Mouse (Mus musculus) bone marrow, adult 2 months (tissue): ENCODE measurements around the gene Milr1.

Experiments used
- CTCF ChIP-seq: fragments of 200-500 bp; IDR thresholded peaks from 2 replicates; pipeline ENCODE4 v1.5.1; 2011; ENCODE audit warnings: low read length, control low read depth; ENCODE audit not compliant: control insufficient read depth, insufficient read depth
- POLR2A ChIP-seq: fragments of 200-500 bp; IDR thresholded peaks from 2 replicates; pipeline ENCODE4 v1.6.1; 2011; ENCODE audit warnings: low read depth, mild to moderate bottlenecking, control low read depth, low read length, borderline replicate concordance; ENCODE audit not compliant: control insufficient read depth

DNA sequence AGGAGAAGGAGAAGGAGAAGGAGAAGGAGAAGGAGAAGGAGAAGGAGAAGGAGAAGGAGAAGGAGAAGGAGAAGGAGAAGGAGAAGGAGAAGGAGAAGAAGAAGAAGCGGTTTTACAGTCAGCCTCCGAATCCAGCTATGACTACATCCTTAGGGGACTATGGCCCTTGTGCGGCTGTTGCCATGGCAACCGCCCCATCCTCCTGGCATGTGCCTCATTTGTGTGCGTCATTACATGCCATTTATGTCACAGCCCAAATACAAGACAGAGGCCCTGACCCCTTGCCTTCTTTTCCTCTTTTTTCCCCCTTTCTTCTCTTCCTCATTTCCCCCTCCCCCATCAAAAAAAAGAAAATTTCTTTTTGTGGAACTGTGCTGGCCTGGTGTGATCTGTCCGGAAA lies 9.8 kb upstream of the Milr1 start:
- TF ChIP-seq CTCF (no peak), POLR2A (no peak)
